Mouse (Mus musculus) ES-Bruce4 (cell line): ENCODE data around the gene Cd79b. TPM values are rescaled to one million over a fixed set of nuclear protein-coding genes. Genes with fewer than 3 reads are reported as not detected.
A peak's percentile ranks its signal among the peaks of the same experiment; 100 is the strongest.

ENCODE experiments used
- H3K27ac ChIP-seq: 2 replicates; pipeline ENCODE4 v1.5.1; 2012; ENCODE audit warnings: low read length, inconsistent platforms; ENCODE audit not compliant: insufficient read depth
- H3K27me3 ChIP-seq: 2 replicates; pipeline ENCODE4 v1.6.1; 2012; ENCODE audit warnings: mild to moderate bottlenecking, low read length, inconsistent platforms; ENCODE audit not compliant: control insufficient read depth, poor library complexity, insufficient read depth, severe bottlenecking
- H3K36me3 ChIP-seq: 2 replicates; pipeline ENCODE4 v1.6.1; 2012; ENCODE audit warnings: inconsistent platforms, mild to moderate bottlenecking, low read length, moderate library complexity; ENCODE audit not compliant: control insufficient read depth, poor library complexity, insufficient read depth, severe bottlenecking
- H3K4me1 ChIP-seq: one replicate; pipeline ENCODE4 v1.8.1; 2011; ENCODE audit warnings: low read length; ENCODE audit not compliant: control insufficient read depth, insufficient read depth
- H3K4me3 ChIP-seq: 2 replicates; pipeline ENCODE4 v1.5.1; 2011; ENCODE audit warnings: low read depth, mild to moderate bottlenecking, low read length
- H3K9ac ChIP-seq: 2 replicates; pipeline ENCODE4 v1.6.1; 2012; ENCODE audit warnings: low read depth, mild to moderate bottlenecking, inconsistent platforms; ENCODE audit not compliant: poor library complexity, severe bottlenecking
- H3K9me3 ChIP-seq: replicated peaks from 2 replicates; pipeline ENCODE4 v1.6.1; 2012; ENCODE audit warnings: mild to moderate bottlenecking, low read length, inconsistent platforms; ENCODE audit not compliant: control insufficient read depth, poor library complexity, insufficient read depth, severe bottlenecking
- CTCF ChIP-seq: IDR thresholded peaks from one replicate; pipeline ENCODE4 v1.8.1; 2011; ENCODE audit warnings: low read depth, low read length
- EP300 ChIP-seq: IDR thresholded peaks from 2 replicates; pipeline ENCODE4 v1.6.1; 2011; ENCODE audit warnings: low read depth, low read length; ENCODE audit not compliant: insufficient read depth
- POLR2A ChIP-seq: IDR thresholded peaks from one replicate; pipeline ENCODE4 v1.8.1; 2011; ENCODE audit warnings: low read length; ENCODE audit not compliant: insufficient read depth
- polyA plus RNA-seq: library from polyadenylated mRNA; stranded (reverse); fragments of >200 nt; gene quantifications from 2 replicates; pipeline ENCODE4 v1.2.4, GENCODE M21; 2011; ENCODE audit warnings: low read depth; ENCODE audit not compliant: missing spikeins, insufficient read depth, insufficient read length

Gene Cd79b
- polyA plus RNA-seq, 1 experiment, result 1.5 TPM

GRCm38 (mm10) chr11:106271131-106271793 lies 43.3 kb downstream of the Cd79b start:
- peak overlapping the region; percentile 95 for H3K4me3 ChIP-seq
- H3K9ac ChIP-seq, result peak overlapping the region; percentile 98
- H3K4me1 ChIP-seq, result peaks cover 8% of the 10 kb centered on the region
- H3K36me3 ChIP-seq, result peaks cover 3% of the 10 kb centered on the region
- H3K27ac ChIP-seq, result no peak overlapping the region
- H3K9me3 ChIP-seq, result no peaks in the 10 kb centered on the region
- TF ChIP-seq CTCF, result no peak
- TF ChIP-seq POLR2A, result no peak
- TF ChIP-seq EP300, result no peak
- H3K27me3 ChIP-seq, result no peaks in the 10 kb centered on the region

GRCm38 (mm10) chr11:106269060-106269431 lies 45.5 kb downstream of the Cd79b start:
- no peaks in the 10 kb centered on the region for H3K4me1 ChIP-seq
- 0 out of 2 replicates have a peak overlapping the region, but pooled peaks have one; percentile 5 for H3K4me3 ChIP-seq

GRCm38 (mm10) chr11:106268326-106269059 lies 46.1 kb downstream of the Cd79b start:
- no peak for TF ChIP-seq CTCF
- no peak for TF ChIP-seq EP300
- TF ChIP-seq POLR2A, result no peak
- H3K4me3 ChIP-seq, result no peak overlapping the region
- peak overlapping the region; percentile 78 for H3K27ac ChIP-seq
- H3K9ac ChIP-seq, result peak overlapping the region; percentile 24; the same call in 1 of the 2 replicates
- peaks cover 27% of the 10 kb centered on the region for H3K36me3 ChIP-seq
- H3K9me3 ChIP-seq, result no peaks in the 10 kb centered on the region
- no peaks in the 10 kb centered on the region for H3K27me3 ChIP-seq
- H3K4me1 ChIP-seq, result no peaks in the 10 kb centered on the region

More at GRCm38 (mm10) chr11:106269060-106269431, 45.5 kb downstream of the Cd79b start:
- H3K9ac ChIP-seq, result 0 out of 2 replicates have a peak overlapping the region, but pooled peaks have one; percentile 24
- H3K9me3 ChIP-seq, result no peaks in the 10 kb centered on the region
- no peaks in the 10 kb centered on the region for H3K27me3 ChIP-seq
- H3K36me3 ChIP-seq, result peaks cover 21% of the 10 kb centered on the region
- TF ChIP-seq POLR2A (no peak), CTCF (no peak), EP300 (peak; percentile 82; the same call in 1 of the 2 replicates)
- peak overlapping the region; percentile 86 for H3K27ac ChIP-seq

GRCm38 (mm10) chr11:106267871-106268270 lies 46.7 kb downstream of the Cd79b start:
- H3K27ac ChIP-seq, result no peak overlapping the region
- H3K9me3 ChIP-seq, result no peaks in the 10 kb centered on the region
- no peaks in the 10 kb centered on the region for H3K27me3 ChIP-seq
- no peaks in the 10 kb centered on the region for H3K4me1 ChIP-seq
- TF ChIP-seq CTCF, result no peak
- no peak for TF ChIP-seq POLR2A
- no peak for TF ChIP-seq EP300
- H3K4me3 ChIP-seq, result no peak overlapping the region
- no peak overlapping the region for H3K9ac ChIP-seq
- peaks cover 33% of the 10 kb centered on the region for H3K36me3 ChIP-seq

GRCm38 (mm10) chr11:106267311-106267852 lies 47.2 kb downstream of the Cd79b start:
- Histone ChIP-seq H3K4me1 (no peaks in the 10 kb centered on the region), H3K36me3 (peaks cover 38% of the 10 kb centered on the region), H3K27me3 (no peaks in the 10 kb centered on the region), H3K27ac (no peak overlapping the region), H3K9ac (no peak overlapping the region), H3K4me3 (no peak overlapping the region), H3K9me3 (no peaks in the 10 kb centered on the region)
- no peak for TF ChIP-seq POLR2A
- TF ChIP-seq EP300, result no peak
- TF ChIP-seq CTCF, result no peak
